Mouse (Mus musculus) MEL (cell line): ENCODE measurements around the gene Rnf10.

Experiments
- CHD2 ChIP-seq: IDR thresholded peaks from 2 replicates; pipeline ENCODE4 v1.6.1; 2011; ENCODE audit warnings: low read length, improper control_type of control experiment
- CTCF ChIP-seq, 3 experiments: IDR thresholded peaks in 2 of 3; conservative IDR thresholded peaks in 1 of 3; 2 replicates each; pipeline ENCODE4 v1.5.1; 2011 to 2012; ENCODE audit warnings: low read length in 3 of 3, low read depth in 2 of 3, mild to moderate bottlenecking in 2 of 3, improper control_type of control experiment in 1 of 3, inconsistent platforms in 1 of 3, mixed read lengths in 1 of 3, moderate library complexity in 1 of 3; ENCODE audit not compliant: control insufficient read depth in 1 of 3, insufficient read depth in 1 of 3, poor library complexity in 1 of 3, severe bottlenecking in 1 of 3
- E2F4 ChIP-seq: IDR thresholded peaks from 2 replicates; pipeline ENCODE4 v1.6.1; 2011; ENCODE audit warnings: low read depth, low read length, improper control_type of control experiment, borderline replicate concordance
- ELF1 ChIP-seq: IDR thresholded peaks from 2 replicates; pipeline ENCODE4 v1.6.1; 2014; ENCODE audit warnings: low read depth, mild to moderate bottlenecking, inconsistent platforms, low read length, improper control_type of control experiment, moderate library complexity
- GATA1 ChIP-seq: IDR thresholded peaks from 2 replicates; pipeline ENCODE4 v1.6.1; 2011; ENCODE audit warnings: low read depth, low read length, improper control_type of control experiment
- JUND ChIP-seq: IDR thresholded peaks from 2 replicates; pipeline ENCODE4 v1.6.1; 2011; ENCODE audit warnings: low read depth, mild to moderate bottlenecking, improper control_type of control experiment, low read length
- KAT2A ChIP-seq: conservative IDR thresholded peaks from 2 replicates; pipeline ENCODE4 v1.6.1; 2012; ENCODE audit warnings: low read depth, low read length, improper control_type of control experiment, inconsistent platforms
- MAX ChIP-seq: IDR thresholded peaks from 2 replicates; pipeline ENCODE4 v1.6.1; 2011; ENCODE audit warnings: low read length, improper control_type of control experiment
- NRF1 ChIP-seq: IDR thresholded peaks from 2 replicates; pipeline ENCODE4 v1.6.1; 2014; ENCODE audit warnings: low read depth, mild to moderate bottlenecking, inconsistent platforms, low read length, improper control_type of control experiment, moderate library complexity; ENCODE audit not compliant: poor library complexity, insufficient read depth, severe bottlenecking
- SIN3A ChIP-seq: IDR thresholded peaks from 2 replicates; pipeline ENCODE4 v1.6.1; 2012; ENCODE audit warnings: low read length, improper control_type of control experiment, inconsistent platforms
- USF2 ChIP-seq, 2 experiments: IDR thresholded peaks; 2 replicates each; pipeline ENCODE4 v1.6.1; 2011 to 2012; ENCODE audit warnings: improper control_type of control experiment in 2 of 2, low read length in 2 of 2, borderline replicate concordance in 1 of 2, inconsistent platforms in 1 of 2, low read depth in 1 of 2, mild to moderate bottlenecking in 1 of 2; ENCODE audit not compliant: insufficient read depth in 1 of 2
- ZNF384 ChIP-seq: IDR thresholded peaks from 2 replicates; pipeline ENCODE4 v1.6.1; 2012; ENCODE audit warnings: low read depth, mild to moderate bottlenecking, inconsistent platforms, low read length, improper control_type of control experiment

DNA sequence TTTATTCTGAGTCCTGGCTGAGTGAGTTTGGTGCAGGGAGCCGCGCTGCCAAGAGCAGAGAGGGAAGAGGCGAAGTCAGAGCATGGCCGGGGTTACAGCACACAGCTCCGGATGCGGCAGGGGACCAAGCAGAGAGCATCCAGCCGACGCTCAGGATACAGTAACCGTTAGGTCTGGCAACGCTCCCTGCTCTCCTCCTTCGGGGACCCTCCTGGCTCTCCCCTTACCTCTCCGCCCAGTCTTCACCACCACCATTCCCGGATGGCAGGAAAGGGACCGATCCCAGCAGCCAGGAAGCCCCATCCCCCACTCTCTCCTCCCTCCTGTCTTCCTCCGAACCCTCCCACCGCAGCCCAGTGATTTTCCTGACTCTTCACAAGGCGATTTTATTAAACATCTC, 57.8 kb downstream of the Rnf10 start:
- TF ChIP-seq KAT2A (no peak), SIN3A (no peak), CTCF (IDR thresholded peaks at IDR 0.05 in 2 of 3, conservative IDR thresholded peaks at IDR 0.05 in 1 of 3; ENCODE audit: control insufficient read depth in 1 of 3, insufficient read depth in 1 of 3, low read depth in 2 of 3, low read length in 3 of 3, poor library complexity in 1 of 3, severe bottlenecking in 1 of 3) (no peak), GATA1 (no peak), JUND (no peak), NRF1 (no peak), MAX (no peak), USF2 (IDR thresholded peaks at IDR 0.05; ENCODE audit: borderline replicate concordance in 1 of 2, insufficient read depth in 1 of 2, low read depth in 1 of 2, low read length in 2 of 2) (no peak), CHD2 (no peak), ELF1 (no peak), E2F4 (no peak), ZNF384 (no peak)
